ENCODE assay signal across 23 mouse cellular contexts in genomic region chr17:15646768-15647167, GRCm38 (mm10). TPM values are rescaled to one million over a fixed set of nuclear protein-coding genes. Genes with fewer than 3 reads are reported as not detected.
DNase-seq lines count a peak whose midpoint lies in the region; ATAC-seq and TF ChIP-seq lines count a peak whose summit lies in the region.
"Had no signal": no experiment of that assay in that cellular context is flagged by ENCODE, and none has a peak within 500 bp of the region (broad histone marks: within the 10 kb centered on the region; RNA-seq: fewer than 3 reads in every experiment).

No protein-coding gene starts in this region.

- no peak overlapping the region for H3K27ac ChIP-seq in forebrain, embryonic 14.5 days (ENCODE audit: low read depth, low read length)
- H3K27ac ChIP-seq in forebrain, postnatal 0 days (ENCODE audit: low read depth, low read length): no peak overlapping the region
- H3K27ac ChIP-seq in lung, embryonic 14.5 days (ENCODE audit: low read depth): no peak overlapping the region
- H3K27ac ChIP-seq in lung, postnatal 0 days (ENCODE audit: low read length): no peak overlapping the region
- H3K27ac ChIP-seq: embryonic facial prominence, embryonic 12.5 days; forebrain, embryonic 10.5 days; forebrain, embryonic 13.5 days; hindbrain, embryonic 12.5 days; hindbrain, embryonic 15.5 days had no signal

- no peaks in the 10 kb centered on the region for H3K36me3 ChIP-seq in forebrain, embryonic 14.5 days (ENCODE audit: control insufficient read depth, insufficient read depth, low read length)
- no peaks in the 10 kb centered on the region for H3K36me3 ChIP-seq in forebrain, postnatal 0 days (ENCODE audit: insufficient read depth)
- no peaks in the 10 kb centered on the region for H3K36me3 ChIP-seq in lung, embryonic 14.5 days (ENCODE audit: insufficient read depth)
- no peaks in the 10 kb centered on the region for H3K36me3 ChIP-seq in lung, postnatal 0 days (ENCODE audit: insufficient read depth, low read length)
- H3K36me3 ChIP-seq: embryonic facial prominence, embryonic 12.5 days; forebrain, embryonic 10.5 days; hindbrain, embryonic 12.5 days; hindbrain, embryonic 15.5 days had no signal

- no peak overlapping the region for H3K4me2 ChIP-seq in forebrain, embryonic 14.5 days (ENCODE audit: low read length)
- H3K4me2 ChIP-seq in forebrain, postnatal 0 days (ENCODE audit: low read depth): no peak overlapping the region
- no peak overlapping the region for H3K4me2 ChIP-seq in lung, embryonic 14.5 days
- no peak overlapping the region for H3K4me2 ChIP-seq in lung, postnatal 0 days (replicated peaks; ENCODE audit: low read depth, low read length)
- H3K4me2 ChIP-seq: embryonic facial prominence, embryonic 12.5 days; forebrain, embryonic 13.5 days; heart, embryonic 11.5 days; hindbrain, embryonic 12.5 days; hindbrain, embryonic 15.5 days had no signal

- no peaks in the 10 kb centered on the region for H3K27me3 ChIP-seq in forebrain, embryonic 14.5 days (replicated peaks; ENCODE audit: control insufficient read depth, insufficient read depth, low read length)
- H3K27me3 ChIP-seq in forebrain, postnatal 0 days (ENCODE audit: insufficient read depth, low read length): no peaks in the 10 kb centered on the region
- H3K27me3 ChIP-seq in lung, embryonic 14.5 days (ENCODE audit: insufficient read depth, low read length): no peaks in the 10 kb centered on the region
- no peaks in the 10 kb centered on the region for H3K27me3 ChIP-seq in lung, postnatal 0 days (replicated peaks; ENCODE audit: insufficient read depth, low read length)
- H3K27me3 ChIP-seq: embryonic facial prominence, embryonic 12.5 days; forebrain, embryonic 13.5 days; hindbrain, embryonic 12.5 days; hindbrain, embryonic 15.5 days had no signal

- TF ChIP-seq POLR2A in brain, embryonic 14.5 days (IDR thresholded peaks at IDR 0.05; ENCODE audit: borderline replicate concordance, extremely low read depth, insufficient read depth, insufficient read length, poor library complexity, severe bottlenecking): no peak

- no peaks in the 10 kb centered on the region for H3K9me3 ChIP-seq in forebrain, embryonic 14.5 days (replicated peaks; ENCODE audit: control insufficient read depth, low read length)
- H3K9me3 ChIP-seq in forebrain, postnatal 0 days (ENCODE audit: low read length): no peaks in the 10 kb centered on the region
- no peaks in the 10 kb centered on the region for H3K9me3 ChIP-seq in lung, embryonic 14.5 days (ENCODE audit: low read depth, low read length)
- H3K9me3 ChIP-seq in lung, postnatal 0 days (ENCODE audit: low read length): no peaks in the 10 kb centered on the region
- H3K9me3 ChIP-seq: embryonic facial prominence, embryonic 12.5 days; forebrain, embryonic 10.5 days; forebrain, embryonic 13.5 days; hindbrain, embryonic 12.5 days; hindbrain, embryonic 15.5 days had no signal

- H3K9ac ChIP-seq in forebrain, embryonic 14.5 days (ENCODE audit: low read length): no peak overlapping the region
- H3K9ac ChIP-seq in forebrain, postnatal 0 days: no peak overlapping the region
- H3K9ac ChIP-seq in lung, embryonic 14.5 days: no peak overlapping the region
- no peak overlapping the region for H3K9ac ChIP-seq in lung, postnatal 0 days (replicated peaks; ENCODE audit: low read depth)
- H3K9ac ChIP-seq: embryonic facial prominence, embryonic 12.5 days; forebrain, embryonic 13.5 days; hindbrain, embryonic 12.5 days; hindbrain, embryonic 15.5 days had no signal

- DNase-seq in forebrain, embryonic 14.5 days (ENCODE audit: low spot score): peak; percentile 3
- DNase-seq in forebrain, postnatal 0 days: no peak
- peak; percentile 67 for DNase-seq in lung, embryonic 14.5 days
- no peak for DNase-seq in lung, postnatal 0 days (ENCODE audit: low spot score)
- peak; percentile 83 for DNase-seq in Muller cell, postnatal 12 days (ENCODE audit: inconsistent ontology term)
- DNase-seq in brain, embryonic 14.5 days (ENCODE audit: low read depth): peak; percentile 1
- DNase-seq in thymus, postnatal 25 days: no peak
- DNase-seq: adrenal gland, adult 2 months; adrenal gland, postnatal 25 days; cerebellum, adult 18-20 months; cerebellum, adult 9-10 months; cerebellum, postnatal 14 days; gastrocnemius, postnatal 36 days; heart, adult 11 months had no signal

- no peaks in the 10 kb centered on the region for H3K4me1 ChIP-seq in forebrain, embryonic 14.5 days (ENCODE audit: control insufficient read depth, insufficient read depth, low read length)
- H3K4me1 ChIP-seq in forebrain, postnatal 0 days (ENCODE audit: insufficient read depth): no peaks in the 10 kb centered on the region
- no peaks in the 10 kb centered on the region for H3K4me1 ChIP-seq in lung, embryonic 14.5 days (ENCODE audit: insufficient read depth)
- no peaks in the 10 kb centered on the region for H3K4me1 ChIP-seq in lung, postnatal 0 days (ENCODE audit: insufficient read depth, low read depth, low read length)
- H3K4me1 ChIP-seq: embryonic facial prominence, embryonic 12.5 days; forebrain, embryonic 13.5 days; hindbrain, embryonic 12.5 days; hindbrain, embryonic 15.5 days had no signal

- no peak for ATAC-seq in forebrain, embryonic 14.5 days
- ATAC-seq in forebrain, postnatal 0 days: no peak
- no peak for ATAC-seq in lung, embryonic 14.5 days (ENCODE audit: insufficient read depth)
- ATAC-seq in lung, postnatal 0 days: no peak
- ATAC-seq in granulocyte monocyte progenitor cell, adult 5-6 weeks (replicated peaks; ENCODE audit: poor library complexity, severe bottlenecking): no peak
- ATAC-seq: CD4-positive, CD25-positive, alpha-beta regulatory T cell, adult 4 months; forebrain, embryonic 13.5 days; intestine, postnatal 0 days had no signal

- no peak for TF ChIP-seq EP300 in lung, postnatal 0 days (IDR thresholded peaks at IDR 0.05)

- no peak for TF ChIP-seq CTCF in forebrain, postnatal 0 days (IDR thresholded peaks at IDR 0.05; ENCODE audit: low read depth)
- TF ChIP-seq CTCF in lung, embryonic 14.5 days (IDR thresholded peaks at IDR 0.05; ENCODE audit: low read depth): no peak
- TF ChIP-seq CTCF in lung, postnatal 0 days (IDR thresholded peaks at IDR 0.05): no peak
- no peak for TF ChIP-seq CTCF in brain, embryonic 14.5 days (IDR thresholded peaks at IDR 0.05; ENCODE audit: borderline replicate concordance, extremely low read depth, insufficient read depth, insufficient read length)

- no peak overlapping the region for H3K4me3 ChIP-seq in forebrain, embryonic 14.5 days (ENCODE audit: low read depth, low read length)
- no peak overlapping the region for H3K4me3 ChIP-seq in forebrain, postnatal 0 days (ENCODE audit: low read depth, low read length)
- no peak overlapping the region for H3K4me3 ChIP-seq in lung, embryonic 14.5 days (ENCODE audit: low read depth, low read length)
- H3K4me3 ChIP-seq in lung, postnatal 0 days (ENCODE audit: low read depth, low read length): no peak overlapping the region
- H3K4me3 ChIP-seq: embryonic facial prominence, embryonic 12.5 days; forebrain, embryonic 10.5 days; forebrain, embryonic 13.5 days; hindbrain, embryonic 12.5 days; hindbrain, embryonic 15.5 days had no signal

- 24% methylated on average over 1 of the region's 1 CpGs for WGBS in forebrain, embryonic 14.5 days
- WGBS in forebrain, postnatal 0 days: 13% methylated on average over 1 of the region's 1 CpGs
- WGBS in lung, embryonic 14.5 days: 5% methylated on average over 1 of the region's 1 CpGs
- 12% methylated on average over 1 of the region's 1 CpGs for whole genome bisulfite sequencing in lung, postnatal 0 days

RNA-seq across cellular contexts. Expression of gene Chd1, which starts 58.0 kb away (rescaled TPM):
- 17.2 and 21.5 TPM in 2 replicates for polyA plus RNA-seq in forebrain, embryonic 14.5 days (2014; fragmentation: Nextera tagmentation; extraction: Ambion mirVana)
- total RNA-seq in forebrain, postnatal 0 days (2014; rRNA removed): 14.5 and 20.5 TPM in 2 replicates
- polyA plus RNA-seq in forebrain, postnatal 0 days (2015; fragmentation: Nextera tagmentation; extraction: Ambion mirVana): 9.9 and 14.2 TPM in 2 replicates
- 40.7 and 42.2 TPM in 2 replicates for polyA plus RNA-seq in lung, embryonic 14.5 days (2014; fragmentation: Nextera tagmentation; extraction: Ambion mirVana)
- polyA plus RNA-seq in lung, postnatal 0 days (2015; fragmentation: Nextera tagmentation; extraction: Ambion mirVana): 17.1 and 19.6 TPM in 2 replicates
- 6.5 and 10.4 TPM in 2 replicates for polyA plus RNA-seq in brain, embryonic 14.5 days (2012; rRNA removed)
- total RNA-seq in granulocyte monocyte progenitor cell, adult 5-6 weeks (2014; fragmentation: Nextera tagmentation): 34.8 and 39.1 TPM in 2 replicates
- 55.8 and 68.2 TPM in 2 replicates for total RNA-seq in granulocyte monocyte progenitor cell, adult 5-6 weeks (2017)

Comparison
In these comparisons a context has a peak if more than half of its experiments do, and no peak if none do; other contexts are left out.
1. DNase-seq: peak in forebrain, embryonic 14.5 days (single experiment), lung, embryonic 14.5 days (single experiment), Muller cell, postnatal 12 days (single experiment) and brain, embryonic 14.5 days (single experiment); none in forebrain, postnatal 0 days (single experiment), lung, postnatal 0 days (single experiment) and thymus, postnatal 25 days (single experiment).